Mouse (Mus musculus) liver, embryonic 14.5 days (tissue): ENCODE data around the gene Rsph9.

ENCODE experiments used
- CTCF ChIP-seq: IDR thresholded peaks from 2 replicates; pipeline ENCODE4 v1.5.1; 2016; ENCODE audit warnings: antibody characterized with exemption, low read depth, control low read depth
- EP300 ChIP-seq: IDR thresholded peaks from 2 replicates; pipeline ENCODE4 v1.6.1; 2016; ENCODE audit warnings: antibody characterized with exemption, low read depth

DNA sequence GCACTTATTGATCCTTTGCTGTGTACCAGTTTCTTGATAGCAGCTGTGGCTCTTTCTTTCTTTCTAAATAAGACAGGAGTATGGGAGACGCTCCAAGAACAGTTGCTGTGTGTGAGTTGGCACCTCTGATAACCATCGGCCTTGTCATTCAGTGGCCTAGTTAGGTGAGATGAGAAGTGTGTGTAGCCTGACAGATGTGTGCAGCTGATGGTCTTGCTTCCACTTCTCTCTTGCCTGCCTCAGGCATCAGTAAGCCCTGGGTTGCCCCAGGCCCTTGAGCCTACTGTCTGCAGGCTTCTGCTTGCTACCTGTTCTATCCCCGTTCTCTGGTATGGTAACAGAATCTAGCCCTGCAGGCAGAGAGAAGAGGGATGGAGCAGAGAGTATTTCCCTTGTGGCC lies 27.1 kb downstream of the Rsph9 start:
- no peak for TF ChIP-seq CTCF
- no peak for TF ChIP-seq EP300
